Mouse (Mus musculus) heart, adult 2 months (tissue): ENCODE results near the gene Vps51. TPM values are rescaled to one million over a fixed set of nuclear protein-coding genes. Genes with fewer than 3 reads are reported as not detected.

ENCODE experiments used
- DNase-seq, 2 experiments: peaks; one replicate each; pipeline ENCODE4 v3.0.0; 2021
- H3K27ac ChIP-seq: fragments of 200-600 bp; 2 replicates; pipeline ENCODE4 v1.8.1; 2022
- H3K27me3 ChIP-seq: fragments of 200-500 bp; 2 replicates; pipeline ENCODE4 v1.6.1; 2012; ENCODE audit warnings: mild to moderate bottlenecking, low read length, inconsistent platforms, mixed read lengths; ENCODE audit not compliant: control insufficient read depth, insufficient read depth
- H3K36me3 ChIP-seq: fragments of 200-500 bp; 2 replicates; pipeline ENCODE4 v1.6.1; 2012; ENCODE audit warnings: low read length, inconsistent platforms; ENCODE audit not compliant: control insufficient read depth, insufficient read depth
- H3K4me1 ChIP-seq: fragments of 200-500 bp; 2 replicates; pipeline ENCODE4 v1.6.1; 2011; ENCODE audit warnings: low read length; ENCODE audit not compliant: control insufficient read depth, insufficient read depth
- H3K4me3 ChIP-seq: fragments of 200-600 bp; 2 replicates; pipeline ENCODE4 v1.8.1; 2022
- H3K79me2 ChIP-seq: fragments of 200-500 bp; replicated peaks from 2 replicates; pipeline ENCODE4 v1.6.1; 2012; ENCODE audit warnings: mild to moderate bottlenecking, inconsistent platforms, low read length, moderate library complexity, mixed read lengths; ENCODE audit not compliant: control insufficient read depth, insufficient read depth
- H3K9ac ChIP-seq: fragments of 200-500 bp; 2 replicates; pipeline ENCODE4 v1.6.1; 2012; ENCODE audit warnings: low read depth, mild to moderate bottlenecking, control low read depth, inconsistent platforms, low read length, mixed read lengths
- CTCF ChIP-seq: fragments of 200-600 bp; IDR thresholded peaks from 2 replicates; pipeline ENCODE4 v1.8.1; 2022; ENCODE audit warnings: antibody characterized with exemption, mild to moderate bottlenecking, moderate library complexity
- EP300 ChIP-seq: fragments of 200-500 bp; IDR thresholded peaks from 2 replicates; pipeline ENCODE4 v1.6.1; 2011; ENCODE audit warnings: low read depth, low read length, control low read depth; ENCODE audit not compliant: insufficient read depth
- POLR2A ChIP-seq: fragments of 200-500 bp; IDR thresholded peaks from 2 replicates; pipeline ENCODE4 v1.6.1; 2011; ENCODE audit warnings: mild to moderate bottlenecking, low read depth, low read length, control low read depth; ENCODE audit not compliant: insufficient read depth
- WGBS: fragments of 180-500 bp; shearing (Covaris S2); methylation state at CpG from one replicate; pipeline ENCODE4 v1.1.7; 2018; 5-methylcytosine and 5-hydroxymethylcytosine counted together
- intact Hi-C: fragments of 180-260 bp; cut with DNase I; formaldehyde crosslinking; loops from one replicate; pipeline ENCODE4 v1.15.1; 2025
- polyA plus RNA-seq: library from polyadenylated mRNA; depleted of rRNA; stranded (reverse); fragments of >200 nt; gene quantifications from 2 replicates; pipeline ENCODE4 v1.2.3, GENCODE M21; 2012
- total RNA-seq, 2 experiments: library from RNA; stranded (reverse); gene quantifications; 2 replicates each; pipeline ENCODE4 v1.2.3; 2021

The Vps51 gene
- total and polyA plus RNA-seq, 3 experiments = 19.1 to 39.0 (median 22.0) TPM

GRCm38 (mm10) chr19:6061021-6061533 is 16.0 kb downstream of the Vps51 start, which contains the start of gene Znhit2:
Znhit2 (plus strand) TSS chr19:6061192.
- TF ChIP-seq EP300 (0 out of 2 replicates have a peak, but pooled peaks have one; percentile 34), CTCF (peak; percentile 44), POLR2A (peak; percentile 78)
- H3K9ac ChIP-seq = peak within 1 kb of the TSS; percentile 78
- under 1% methylated on average over 58 of the region's 58 CpGs for WGBS

DNA sequence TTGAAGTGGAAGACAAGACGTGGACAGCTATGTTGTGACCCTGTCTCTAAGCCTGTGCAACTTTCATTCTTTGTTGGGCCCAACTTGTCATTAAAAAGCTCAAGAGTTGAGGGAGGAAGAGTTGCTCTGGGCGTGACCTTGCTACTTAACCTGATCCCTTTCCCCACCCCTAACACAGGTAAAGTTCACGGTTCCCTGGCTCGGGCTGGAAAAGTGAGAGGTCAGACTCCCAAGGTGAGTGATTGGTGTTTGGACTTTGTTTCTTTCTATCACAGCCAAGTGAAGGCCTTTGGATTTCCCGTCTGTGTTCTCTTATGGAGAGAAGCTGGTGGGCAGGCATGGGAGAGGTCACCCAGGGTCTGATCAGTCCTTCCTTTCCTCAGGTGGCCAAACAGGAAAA is 18.1 kb downstream of the Vps51 start:
- Histone ChIP-seq H3K27ac (no peak overlapping the region), H3K36me3 (peaks cover 4% of the 10 kb centered on the region), H3K9ac (no peak overlapping the region), H3K79me2 (no peaks in the 10 kb centered on the region), H3K27me3 (no peaks in the 10 kb centered on the region), H3K4me3 (peak overlapping the region; percentile 98; the same call in 1 of the 2 replicates), H3K4me1 (peaks cover 8% of the 10 kb centered on the region)
- WGBS = 85% methylated on average over 5 of the region's 5 CpGs
- intact Hi-C loops = loop anchor here (1.0 kb wide), 1 partner anchor 25 kb away; the partner anchor contains the start of genes Cdca5 and Zfpl1
- no peak for DNase-seq
- TF ChIP-seq CTCF (no peak), POLR2A (no peak), EP300 (no peak)

More at GRCm38 (mm10) chr19:6061021-6061533, 16.0 kb downstream of the Vps51 start, which contains the start of gene Znhit2:
- intact Hi-C loops = loop anchor here (1.0 kb wide), 1 partner anchor 16 kb away; the partner anchor contains the start of gene Vps51
- Histone ChIP-seq H3K79me2 (no peaks in the 10 kb centered on the region), H3K4me1 (peaks cover 8% of the 10 kb centered on the region), H3K36me3 (peaks cover 4% of the 10 kb centered on the region), H3K27ac (peak within 1 kb of the TSS; percentile 87), H3K27me3 (no peaks in the 10 kb centered on the region), H3K4me3 (peak within 1 kb of the TSS; percentile 83)
- peak; percentile 94 to 96 for DNase-seq

- WGBS = 23% methylated on average over 5 of the region's 5 CpGs
- intact Hi-C loops = loop anchor here (1.0 kb wide), 1 partner anchor 26 kb away; the partner anchor contains the start of genes Cdca5 and Zfpl1
- Histone ChIP-seq H3K4me1 (peaks cover 8% of the 10 kb centered on the region), H3K4me3 (peak overlapping the region; percentile 98), H3K36me3 (peaks cover 4% of the 10 kb centered on the region), H3K27ac (peak overlapping the region; percentile 74; the same call in 1 of the 2 replicates), H3K79me2 (no peaks in the 10 kb centered on the region), H3K9ac (peak overlapping the region; percentile 88), H3K27me3 (no peaks in the 10 kb centered on the region)
- no peak for DNase-seq
- TF ChIP-seq POLR2A = no peak
- no peak for TF ChIP-seq EP300
- TF ChIP-seq CTCF = no peak
Observed at GRCm38 (mm10) chr19:6058513-6058912, 18.5 kb downstream of the Vps51 start.

DNA sequence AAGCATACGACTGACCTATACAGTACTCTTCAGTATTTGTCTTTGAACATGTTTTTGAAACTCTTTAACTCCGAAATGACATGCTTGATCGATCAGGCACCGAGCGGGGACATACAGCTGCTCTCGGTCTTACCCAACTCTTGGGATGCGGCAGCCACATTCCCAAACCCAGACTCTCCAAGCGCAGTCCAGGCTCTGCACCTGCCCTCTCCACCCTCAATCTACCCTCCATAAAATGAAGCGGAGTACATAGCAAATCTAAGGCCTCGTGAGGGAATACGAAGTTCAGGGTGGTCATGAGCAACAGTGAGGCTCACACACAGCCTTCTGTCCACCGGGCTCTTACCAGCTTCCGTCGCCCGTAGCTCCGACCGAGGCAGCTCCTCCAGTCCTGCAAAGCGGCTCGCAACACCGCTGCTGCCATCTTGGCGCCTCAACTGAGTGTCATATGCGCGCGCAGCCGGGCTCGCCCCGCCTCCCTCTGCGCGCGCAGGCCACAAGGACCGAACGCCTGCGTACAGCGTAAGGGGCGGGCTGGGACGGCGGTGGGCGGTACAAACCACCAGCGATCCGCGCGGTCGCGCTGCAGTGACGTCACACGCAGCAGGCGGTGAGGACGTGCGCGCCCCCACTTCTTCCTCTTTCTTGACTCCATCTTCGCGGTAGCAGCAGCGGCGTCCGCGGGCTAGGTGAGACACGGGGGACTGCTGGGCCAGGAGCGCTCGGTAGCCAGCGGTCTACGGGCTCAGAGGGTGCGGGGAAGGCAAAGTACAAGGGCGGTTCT is 19.5 kb downstream of the Vps51 start, which contains the start of the genes Mrpl49 and Fau:
TSS of gene Mrpl49 (minus strand) at position 473 of the 784 bp plus-strand sequence.
TSS of gene Fau (plus strand) at position 532 of the 784 bp plus-strand sequence.
- intact Hi-C loops = loop anchor here (1.0 kb wide), 1 partner anchor 27 kb away; the partner anchor contains the start of genes Cdca5 and Zfpl1
- H3K27me3 ChIP-seq = no peaks in the 10 kb centered on the region
- H3K79me2 ChIP-seq = no peaks in the 10 kb centered on the region
- peak within 1 kb of the TSS; percentile 74 for H3K27ac ChIP-seq
- TF ChIP-seq POLR2A = peak; percentile 97
- TF ChIP-seq CTCF = no peak
- peak; percentile 19; the same call in 1 of the 2 replicates for TF ChIP-seq EP300
- WGBS = under 1% methylated on average over 63 of the region's 63 CpGs
- H3K4me3 ChIP-seq = peak within 1 kb of the TSS; percentile 98
- peak; percentile 99 for DNase-seq
- H3K36me3 ChIP-seq = peaks cover 4% of the 10 kb centered on the region
- peak within 1 kb of the TSS; percentile 88 for H3K9ac ChIP-seq
- peaks cover 8% of the 10 kb centered on the region for H3K4me1 ChIP-seq

DNA sequence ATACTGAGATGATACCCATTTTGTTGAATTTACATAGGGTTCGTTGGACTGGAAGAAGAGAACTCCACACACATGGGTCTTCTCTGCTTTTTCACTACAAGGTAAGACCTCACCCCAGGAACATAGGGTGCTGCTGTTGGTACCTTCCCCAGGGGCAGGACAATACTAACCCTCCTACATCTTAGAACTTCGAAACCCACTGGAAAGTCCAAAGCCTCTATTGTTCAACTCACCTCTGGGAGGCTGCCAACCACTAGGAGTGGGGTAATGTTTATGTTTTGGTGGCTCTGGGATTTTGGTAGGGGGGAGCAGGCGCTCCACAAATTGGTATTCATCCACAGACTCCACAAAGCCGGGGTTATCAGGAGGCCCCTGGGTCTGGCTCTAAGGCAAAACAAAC is 20.3 kb downstream of the Vps51 start:
- Histone ChIP-seq H3K27ac (no peak overlapping the region), H3K9ac (no peak overlapping the region), H3K27me3 (no peaks in the 10 kb centered on the region), H3K4me3 (peak overlapping the region; percentile 98), H3K36me3 (peaks cover 4% of the 10 kb centered on the region), H3K79me2 (no peaks in the 10 kb centered on the region), H3K4me1 (peaks cover 3% of the 10 kb centered on the region)
- intact Hi-C loops = no loop called here
- 42% methylated on average over 4 of the region's 4 CpGs for WGBS
- TF ChIP-seq CTCF (no peak), POLR2A (no peak), EP300 (no peak)
- no peak for DNase-seq
